Mouse (Mus musculus): Measurements from ENCODE around the gene Elk1. TPM values are rescaled to one million over a fixed set of nuclear protein-coding genes. Genes with fewer than 3 reads are reported as not detected.

Elk1 gene
- total and polyA plus RNA-seq, 2 experiments from 2014 or later: 13.7 to 30.5 TPM

GRCm38 (mm10) chrX:20929859-20930258 lies 20.5 kb downstream of the Elk1 start:
- 97% methylated on average over 1 of the region's 1 CpGs for WGBS
- no peaks in the 10 kb centered on the region for H3K9me3 ChIP-seq (ENCODE audit: low read length)
- H3K27me3 ChIP-seq (ENCODE audit: insufficient read depth, low read length): no peaks in the 10 kb centered on the region
- H3K36me3 ChIP-seq (ENCODE audit: insufficient read depth, low read length): peaks cover 4% of the 10 kb centered on the region; the same call in 1 of the 2 replicates
- no peak overlapping the region for H3K4me3 ChIP-seq (ENCODE audit: low read length)
- ATAC-seq (no peak), DNase-seq (ENCODE audit: low spot score) (no peak)
- no peak overlapping the region for H3K4me2 ChIP-seq (ENCODE audit: low read depth, low read length)
- no peaks in the 10 kb centered on the region for H3K4me1 ChIP-seq (ENCODE audit: insufficient read depth, low read length)
- H3K27ac ChIP-seq: no peak overlapping the region
- H3K9ac ChIP-seq (replicated peaks; ENCODE audit: low read length): no peak overlapping the region
- TF ChIP-seq CTCF (IDR thresholded peaks at IDR 0.05; ENCODE audit: low read depth): no peak

GRCm38 (mm10) chrX:20924976-20925375 lies 25.4 kb downstream of the Elk1 start:
- DNase-seq (ENCODE audit: low spot score): no peak
- Histone ChIP-seq H3K9ac (replicated peaks; ENCODE audit: low read length) (no peak overlapping the region), H3K4me1 (ENCODE audit: insufficient read depth, low read length) (no peaks in the 10 kb centered on the region), H3K36me3 (ENCODE audit: insufficient read depth, low read length) (peaks cover 4% of the 10 kb centered on the region; the same call in 1 of the 2 replicates), H3K4me3 (ENCODE audit: low read length) (no peak overlapping the region), H3K4me2 (ENCODE audit: low read depth, low read length) (no peak overlapping the region), H3K27me3 (ENCODE audit: insufficient read depth, low read length) (no peaks in the 10 kb centered on the region), H3K9me3 (ENCODE audit: low read length) (no peaks in the 10 kb centered on the region), H3K27ac (no peak overlapping the region)
- no peak for TF ChIP-seq CTCF (IDR thresholded peaks at IDR 0.05; ENCODE audit: low read depth)
- ATAC-seq: no peak

GRCm38 (mm10) chrX:20923506-20923905 lies 26.9 kb downstream of the Elk1 start:
- DNase-seq (ENCODE audit: low spot score): no peak
- 0 out of 2 replicates have a peak, but pooled peaks cover 1% of the 10 kb centered on the region for H3K4me1 ChIP-seq (ENCODE audit: insufficient read depth, low read length)
- H3K36me3 ChIP-seq (ENCODE audit: insufficient read depth, low read length): peaks cover 4% of the 10 kb centered on the region; the same call in 1 of the 2 replicates
- H3K9me3 ChIP-seq (ENCODE audit: low read length): no peaks in the 10 kb centered on the region
- no peak overlapping the region for H3K4me3 ChIP-seq (ENCODE audit: low read length)
- 56% methylated on average over 1 of the region's 1 CpGs for WGBS
- H3K4me2 ChIP-seq (ENCODE audit: low read depth, low read length): no peak overlapping the region
- H3K9ac ChIP-seq (replicated peaks; ENCODE audit: low read length): no peak overlapping the region
- ATAC-seq: no peak
- no peak for TF ChIP-seq CTCF (IDR thresholded peaks at IDR 0.05; ENCODE audit: low read depth)
- H3K27ac ChIP-seq: no peak overlapping the region
- no peaks in the 10 kb centered on the region for H3K27me3 ChIP-seq (ENCODE audit: insufficient read depth, low read length)

- H3K4me1 ChIP-seq (ENCODE audit: insufficient read depth, low read length): 0 out of 2 replicates have a peak, but pooled peaks cover 3% of the 10 kb centered on the region
- no peaks in the 10 kb centered on the region; the same call in 1 of the 2 replicates for H3K36me3 ChIP-seq (ENCODE audit: insufficient read depth, low read length)
- peak overlapping the region; percentile 62 for H3K4me3 ChIP-seq (ENCODE audit: low read length)
- TF ChIP-seq CTCF (IDR thresholded peaks at IDR 0.05; ENCODE audit: low read depth): no peak
- peak overlapping the region; percentile 57 for H3K4me2 ChIP-seq (ENCODE audit: low read depth, low read length)
- H3K9ac ChIP-seq (replicated peaks; ENCODE audit: low read length): no peak overlapping the region
- no peaks in the 10 kb centered on the region for H3K9me3 ChIP-seq (ENCODE audit: low read length)
- peak overlapping the region; percentile 45; the same call in 1 of the 2 replicates for H3K27ac ChIP-seq
- WGBS: 44% methylated on average over 5 of the region's 5 CpGs
- ATAC-seq: peak; percentile 28
- no peak for DNase-seq (ENCODE audit: low spot score)
- H3K27me3 ChIP-seq (ENCODE audit: insufficient read depth, low read length): no peaks in the 10 kb centered on the region
These were observed 29.0 kb downstream of the Elk1 start for GRCm38 (mm10) chrX:20921366-20921765.

- DNase-seq (ENCODE audit: low spot score) (peak; percentile 93), ATAC-seq (peak; percentile 97)
- H3K4me3 ChIP-seq (ENCODE audit: low read length): peak within 1 kb of the TSS; percentile 62
- no peaks in the 10 kb centered on the region for H3K27me3 ChIP-seq (ENCODE audit: insufficient read depth, low read length)
- no peak for TF ChIP-seq CTCF (IDR thresholded peaks at IDR 0.05; ENCODE audit: low read depth)
- no peaks in the 10 kb centered on the region for H3K9me3 ChIP-seq (ENCODE audit: low read length)
- H3K9ac ChIP-seq (replicated peaks; ENCODE audit: low read length): peak within 1 kb of the TSS; percentile 63
- H3K4me2 ChIP-seq (ENCODE audit: low read depth, low read length): peak within 1 kb of the TSS; percentile 57
- H3K27ac ChIP-seq: peak within 1 kb of the TSS; percentile 77
- 0 out of 2 replicates have a peak, but pooled peaks cover 3% of the 10 kb centered on the region for H3K4me1 ChIP-seq (ENCODE audit: insufficient read depth, low read length)
- WGBS: 23% methylated on average over 38 of the region's 44 CpGs
- H3K36me3 ChIP-seq (ENCODE audit: insufficient read depth, low read length): no peaks in the 10 kb centered on the region
These were observed 29.5 kb downstream of the Elk1 start, which contains the start of gene Syn1 for GRCm38 (mm10) chrX:20920844-20921364. Gene Syn1, minus strand, starts transcription at chrX:20921004.

- H3K9ac ChIP-seq (replicated peaks; ENCODE audit: low read length): peak overlapping the region; percentile 63
- TF ChIP-seq CTCF (IDR thresholded peaks at IDR 0.05; ENCODE audit: low read depth): peak; percentile 4; the same call in 1 of the 2 replicates
- peak overlapping the region; percentile 57 for H3K4me2 ChIP-seq (ENCODE audit: low read depth, low read length)
- peak overlapping the region; percentile 77 for H3K27ac ChIP-seq
- H3K4me1 ChIP-seq (ENCODE audit: insufficient read depth, low read length): 0 out of 2 replicates have a peak, but pooled peaks cover 3% of the 10 kb centered on the region
- WGBS: 32% methylated on average over 48 of the region's 49 CpGs
- H3K36me3 ChIP-seq (ENCODE audit: insufficient read depth, low read length): no peaks in the 10 kb centered on the region
- ATAC-seq: peak; percentile 52
- peak; percentile 19 for DNase-seq (ENCODE audit: low spot score)
- H3K4me3 ChIP-seq (ENCODE audit: low read length): peak overlapping the region; percentile 62
- H3K27me3 ChIP-seq (ENCODE audit: insufficient read depth, low read length): no peaks in the 10 kb centered on the region
- no peaks in the 10 kb centered on the region for H3K9me3 ChIP-seq (ENCODE audit: low read length)
These were observed 30.1 kb downstream of the Elk1 start for GRCm38 (mm10) chrX:20920249-20920843.

GRCm38 (mm10) chrX:20915075-20915474 lies 35.3 kb downstream of the Elk1 start:
- H3K4me2 ChIP-seq (ENCODE audit: low read depth, low read length): no peak overlapping the region
- H3K9me3 ChIP-seq (ENCODE audit: low read length): no peaks in the 10 kb centered on the region
- H3K4me1 ChIP-seq (ENCODE audit: insufficient read depth, low read length): 0 out of 2 replicates have a peak, but pooled peaks cover 3% of the 10 kb centered on the region
- no peak overlapping the region for H3K9ac ChIP-seq (replicated peaks; ENCODE audit: low read length)
- TF ChIP-seq CTCF (IDR thresholded peaks at IDR 0.05; ENCODE audit: low read depth): no peak
- H3K4me3 ChIP-seq (ENCODE audit: low read length): no peak overlapping the region
- no peak overlapping the region for H3K27ac ChIP-seq
- DNase-seq (ENCODE audit: low spot score): no peak
- no peaks in the 10 kb centered on the region for H3K36me3 ChIP-seq (ENCODE audit: insufficient read depth, low read length)
- no peaks in the 10 kb centered on the region for H3K27me3 ChIP-seq (ENCODE audit: insufficient read depth, low read length)
- ATAC-seq: no peak
